Mouse (Mus musculus) cerebellum, adult 8-10 months (tissue): ENCODE measurements around the gene Wdr82.

Source experiments
- DNase-seq: peaks from one replicate; pipeline ENCODE4 v3.0.0; 2022

The Wdr82 gene

DNA sequence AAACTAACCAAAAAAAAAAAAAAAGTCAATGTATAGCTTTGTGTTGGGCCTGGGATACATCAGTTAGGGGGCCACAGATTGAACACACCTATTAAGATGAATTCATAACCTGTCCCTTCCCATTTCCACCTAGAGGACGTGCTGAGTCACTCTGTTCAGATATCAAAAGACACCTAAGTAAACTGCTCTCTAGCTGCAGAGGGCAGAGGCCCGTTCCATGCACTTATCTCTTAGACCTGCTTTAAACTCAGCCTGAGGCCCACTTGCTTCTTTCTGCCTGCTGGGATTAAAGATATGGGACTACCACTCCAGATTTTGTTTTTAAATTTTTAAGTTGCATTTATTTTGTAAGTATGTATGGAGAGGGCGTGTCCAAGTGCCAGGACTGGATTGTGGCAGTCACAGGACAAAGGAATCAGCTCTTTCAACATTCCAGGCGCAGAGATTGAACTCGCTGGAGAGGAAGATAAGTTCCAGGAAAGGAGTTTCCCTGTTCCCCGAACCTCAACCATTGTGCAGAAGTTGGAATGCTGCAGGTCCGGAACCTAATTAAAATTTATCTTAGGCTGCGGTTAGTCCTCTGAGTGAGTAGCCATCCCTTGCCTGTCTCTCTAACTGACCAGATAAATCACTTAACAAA, 57.2 kb downstream of the Wdr82 start:
- DNase-seq, result no peak

DNA sequence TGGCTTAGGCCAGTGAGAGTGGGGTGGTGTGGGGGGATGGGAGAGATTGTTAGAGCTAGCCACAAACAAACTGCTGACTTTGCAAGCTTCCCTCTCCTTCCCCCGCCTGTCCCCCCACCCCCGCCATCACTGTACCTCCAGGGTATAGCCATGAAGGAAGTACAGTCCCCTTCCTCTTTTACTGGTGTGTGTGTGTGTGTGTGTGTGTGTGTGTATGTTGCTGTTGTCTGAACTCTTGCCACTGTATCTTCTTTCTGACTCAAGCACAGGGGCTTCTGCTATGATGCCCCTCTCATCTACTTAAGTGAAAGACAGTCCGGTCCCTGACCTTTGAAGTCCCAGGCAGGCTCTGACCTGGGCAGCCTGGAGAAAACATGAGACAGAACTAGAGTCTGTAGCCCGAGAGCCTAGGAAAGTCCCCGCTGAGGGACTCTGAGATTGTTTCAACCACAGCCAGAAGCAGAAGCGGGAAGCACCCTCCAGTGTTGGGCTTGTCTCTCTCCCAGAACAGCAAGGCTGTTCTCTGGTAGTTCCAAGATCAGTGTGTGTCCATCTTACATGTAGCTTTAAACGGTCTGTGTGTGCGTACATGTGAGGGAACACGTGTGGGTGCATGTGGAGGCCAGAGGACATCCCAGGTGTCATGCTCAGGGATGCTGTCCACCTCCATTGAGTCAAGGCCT, 59.5 kb downstream of the Wdr82 start:
- DNase-seq, result no peak

DNA sequence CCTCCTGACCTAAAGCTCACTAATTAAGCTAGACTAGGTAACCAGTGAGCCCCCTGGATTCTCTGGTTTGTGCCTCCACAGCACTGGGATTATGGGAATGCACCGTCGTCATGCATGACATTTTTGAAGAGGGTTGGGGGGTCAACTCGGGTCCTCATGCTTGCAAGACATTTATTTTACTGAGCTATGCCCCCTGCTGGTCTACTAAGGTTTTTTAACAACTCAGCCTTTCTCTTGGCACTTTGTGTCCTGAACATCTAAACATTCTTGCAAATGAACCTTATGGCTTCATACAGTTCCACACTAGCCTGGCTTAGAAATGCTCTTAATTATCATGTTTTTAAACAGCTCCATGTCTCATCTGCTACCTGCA, 60.0 kb downstream of the Wdr82 start:
- DNase-seq, result no peak

DNA sequence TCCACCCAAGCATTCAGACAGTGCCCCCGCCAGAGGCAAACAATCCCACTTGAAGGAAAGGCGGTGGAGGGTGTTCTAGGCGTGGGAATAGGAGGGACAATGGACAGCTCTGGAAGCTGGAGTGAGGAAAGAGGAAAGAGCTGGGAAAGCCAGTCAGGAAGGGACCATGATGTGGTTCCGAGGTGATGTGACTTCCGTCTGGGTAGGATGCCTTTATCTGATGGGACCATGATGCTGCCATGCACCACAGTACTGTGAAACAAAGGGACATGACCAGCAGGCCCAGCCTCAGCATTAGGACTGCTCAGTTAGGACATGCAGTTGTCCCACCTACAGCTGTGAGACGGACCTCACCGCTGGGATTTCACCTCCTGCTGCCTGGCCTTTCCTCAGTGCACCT, 60.5 kb downstream of the Wdr82 start:
- no peak for DNase-seq

DNA sequence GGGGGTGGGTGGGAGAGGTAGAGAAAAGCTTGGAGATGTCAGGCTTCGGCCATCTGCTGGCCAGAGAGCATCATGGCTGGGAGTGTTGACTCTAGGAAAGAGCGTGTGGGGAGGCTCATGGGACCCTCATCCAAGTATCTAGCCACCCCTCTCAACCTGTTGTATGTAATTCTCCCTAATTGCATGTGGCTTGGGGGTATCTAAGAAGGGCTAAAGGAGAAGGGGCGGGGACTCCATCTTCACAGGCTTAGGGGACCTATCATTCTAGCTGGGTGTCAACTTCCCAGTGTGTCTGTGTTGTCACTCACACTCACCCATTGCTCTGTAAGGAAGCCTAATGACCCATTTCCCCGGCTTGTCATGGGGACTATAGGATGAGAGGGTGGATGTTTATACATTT, 61.1 kb downstream of the Wdr82 start:
- no peak for DNase-seq

DNA sequence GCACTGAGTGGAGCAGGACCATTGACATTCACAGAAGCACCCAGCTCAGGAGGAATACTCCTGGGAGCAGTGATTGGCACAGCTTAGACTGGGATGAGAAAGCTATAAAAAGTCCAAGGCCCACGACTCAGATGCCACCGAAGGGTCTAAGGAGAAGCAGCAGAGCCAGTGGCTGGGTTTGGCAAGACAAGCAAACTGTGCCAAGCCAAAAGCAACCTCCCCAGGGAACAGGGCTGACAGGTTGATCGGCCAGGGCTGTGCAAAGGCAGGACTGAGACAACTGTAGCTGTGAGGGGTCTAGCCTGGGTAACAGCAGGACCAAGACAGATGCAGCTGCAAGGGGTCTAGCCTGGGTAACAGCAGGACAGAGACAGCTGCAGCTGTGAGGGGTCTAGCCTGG, 62.2 kb downstream of the Wdr82 start:
- DNase-seq, result no peak

DNA sequence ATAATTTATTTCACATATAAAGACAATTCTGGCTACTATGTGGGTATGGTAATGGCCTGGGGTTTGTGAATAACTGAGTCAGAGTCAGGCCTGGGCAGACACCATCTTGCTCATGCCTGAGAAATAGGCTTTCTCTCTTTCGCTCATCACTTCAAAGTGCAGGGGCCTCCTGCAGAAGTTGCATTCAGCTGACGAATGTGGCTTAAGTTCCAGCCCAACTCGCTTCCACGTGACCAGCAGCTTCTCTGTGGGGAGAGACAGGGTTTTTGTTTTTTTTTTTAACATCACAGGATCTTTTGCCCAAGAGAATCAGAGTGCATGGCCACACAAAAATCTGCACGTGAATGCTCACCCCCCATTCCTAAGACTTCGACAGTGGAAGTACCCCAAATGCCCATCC, 63.2 kb downstream of the Wdr82 start:
- DNase-seq, result no peak

DNA sequence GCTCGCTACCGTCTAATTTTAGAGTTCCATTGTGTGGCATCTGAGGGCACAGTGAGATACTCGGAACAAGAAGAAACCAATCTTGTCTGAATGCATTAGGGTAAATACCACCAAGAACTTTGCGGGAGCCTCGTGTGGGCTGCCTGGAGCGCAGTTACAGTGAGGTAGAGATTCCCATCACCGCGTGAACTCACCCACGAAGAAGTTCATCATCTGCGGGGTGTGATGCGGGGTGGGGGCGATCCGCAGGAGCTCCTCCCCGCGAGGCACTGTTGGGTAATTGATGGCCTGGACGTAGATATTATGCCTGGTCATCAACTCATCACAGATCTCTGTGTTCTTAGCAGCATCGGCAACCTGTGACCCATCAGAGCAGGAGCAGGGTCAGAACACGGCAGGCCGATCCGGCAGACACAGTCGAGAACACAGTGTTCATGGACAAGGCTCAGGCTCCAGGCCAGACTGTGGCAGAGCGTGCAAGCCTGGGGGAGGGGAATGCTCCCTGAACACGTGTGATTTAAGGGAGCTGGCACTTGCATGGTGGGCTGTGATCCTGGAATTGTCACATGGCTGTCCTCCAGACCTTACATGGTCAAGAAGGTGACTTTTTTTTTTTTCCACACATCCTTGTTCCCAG, 64.6 kb downstream of the Wdr82 start:
- DNase-seq, result no peak

DNA sequence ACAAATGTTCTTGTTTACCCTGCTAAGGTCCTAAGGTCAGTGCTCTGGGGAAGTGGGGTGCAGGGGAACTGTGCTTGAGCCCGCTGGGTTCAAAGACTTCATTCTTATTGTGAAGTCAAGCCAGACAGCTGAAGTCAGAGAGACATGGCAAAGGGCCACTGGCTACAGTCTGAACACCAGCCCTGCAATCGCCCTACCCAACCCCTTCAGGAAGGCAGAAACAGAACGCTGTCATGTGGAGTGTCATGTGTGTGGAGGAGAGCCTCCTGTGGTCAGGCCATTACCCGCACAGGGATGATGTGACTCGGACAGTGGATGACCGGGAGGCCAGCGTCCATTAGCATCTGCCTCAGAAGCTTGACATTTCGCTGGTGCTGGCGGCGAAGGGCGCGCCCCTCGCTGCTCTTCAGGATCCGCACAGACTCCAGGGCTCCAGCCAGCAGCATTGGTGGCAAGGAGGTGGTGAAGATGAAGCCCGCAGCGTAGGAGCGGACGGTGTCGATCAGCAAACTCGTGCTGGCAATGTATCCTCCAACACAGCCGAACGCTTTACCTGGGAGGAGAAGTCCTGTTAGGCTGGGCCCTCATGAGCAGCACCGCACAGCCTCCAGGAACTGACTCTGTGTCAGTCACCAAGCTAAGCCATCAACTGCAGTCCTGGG, 65.6 kb downstream of the Wdr82 start:
- DNase-seq, result no peak

DNA sequence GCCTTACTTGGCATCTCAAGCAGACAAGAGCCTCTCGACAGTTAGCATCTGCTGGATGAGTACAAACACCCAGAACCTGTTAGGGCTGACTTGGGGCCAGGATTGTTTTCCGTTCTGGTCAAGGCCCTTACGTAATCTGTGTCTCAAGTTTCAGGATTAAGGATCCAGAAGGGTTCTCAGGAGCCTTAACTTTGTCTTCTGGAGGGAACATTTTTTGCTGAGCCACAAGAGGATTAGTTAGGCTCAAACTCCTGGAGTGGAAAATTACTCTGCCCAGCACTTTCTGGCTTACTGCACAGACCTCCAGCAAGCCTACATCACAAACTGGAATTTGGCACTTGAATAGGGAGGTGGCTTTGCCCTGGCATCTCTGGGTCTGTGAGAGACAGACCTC, 66.1 kb downstream of the Wdr82 start:
- DNase-seq, result no peak

DNA sequence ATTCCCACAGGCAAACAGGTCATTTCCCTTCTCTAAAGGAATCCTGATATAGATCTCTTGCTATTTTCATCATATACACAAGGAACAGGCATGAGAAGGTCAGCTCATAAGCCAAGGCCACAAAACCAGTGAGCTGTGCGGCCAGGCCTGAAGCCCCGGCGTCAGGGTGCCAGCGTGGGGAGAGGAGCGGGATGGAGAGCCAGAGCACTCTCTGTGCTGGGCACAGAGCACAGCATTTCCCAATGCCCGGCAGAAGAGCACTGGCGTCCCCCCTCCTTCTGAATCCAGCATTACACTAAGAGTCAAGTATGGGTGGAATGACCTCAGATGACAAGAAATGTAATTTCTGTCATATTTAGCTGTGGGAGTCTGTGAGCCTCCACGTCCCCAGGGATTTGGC, 66.7 kb downstream of the Wdr82 start:
- DNase-seq, result no peak

DNA sequence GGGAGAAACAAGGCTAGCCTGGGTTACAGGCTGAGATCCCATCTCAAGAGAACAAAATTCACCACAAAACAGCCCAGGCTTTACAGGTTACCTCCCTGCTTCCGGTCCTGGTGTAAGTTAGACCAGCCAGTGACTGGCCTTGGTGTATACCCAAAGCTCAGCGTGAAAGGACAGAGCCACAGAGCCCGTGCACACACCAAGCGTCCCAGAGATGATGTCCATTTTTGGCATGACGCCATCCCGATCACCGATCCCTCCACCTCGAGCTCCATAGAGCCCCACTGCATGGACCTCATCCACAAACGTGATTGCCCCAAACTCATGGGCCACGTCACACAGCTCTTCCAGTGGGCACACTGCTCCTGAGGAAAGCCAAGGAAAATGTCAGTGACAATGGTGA, 67.2 kb downstream of the Wdr82 start:
- no peak for DNase-seq
